Mouse (Mus musculus) bone marrow, adult 2 months (tissue): ENCODE results near the gene Apobec2.

ENCODE experiments used
- CTCF ChIP-seq: fragments of 200-500 bp; IDR thresholded peaks from 2 replicates; pipeline ENCODE4 v1.5.1; 2011; ENCODE audit warnings: low read length, control low read depth; ENCODE audit not compliant: control insufficient read depth, insufficient read depth
- POLR2A ChIP-seq: fragments of 200-500 bp; IDR thresholded peaks from 2 replicates; pipeline ENCODE4 v1.6.1; 2011; ENCODE audit warnings: low read depth, mild to moderate bottlenecking, control low read depth, low read length, borderline replicate concordance; ENCODE audit not compliant: control insufficient read depth

DNA sequence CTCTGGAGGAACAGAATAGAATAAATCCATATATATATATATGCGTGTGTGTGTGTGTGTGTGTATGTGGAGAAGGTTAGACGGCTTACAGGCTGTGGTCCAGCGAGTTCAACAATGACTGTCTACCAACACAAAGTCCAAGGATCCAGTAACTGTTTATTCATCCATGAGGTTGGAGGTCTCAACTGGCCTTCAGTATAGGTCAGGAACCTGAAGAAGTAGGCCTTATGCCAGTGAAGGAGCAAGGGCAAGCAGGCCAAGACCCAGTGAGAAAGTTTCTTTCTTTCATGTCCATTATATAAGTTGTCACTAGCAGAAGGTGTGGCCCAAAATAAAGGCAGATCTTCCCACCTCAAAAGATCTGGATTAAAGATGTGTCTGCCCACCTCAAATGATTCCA lies 30.0 kb downstream of the Apobec2 start:
- TF ChIP-seq CTCF (no peak), POLR2A (no peak)
